Mouse (Mus musculus) bone marrow macrophage, adult 2 months (primary cell): ENCODE results near the gene Pttg1ip.

Source experiments
- CTCF ChIP-seq: IDR thresholded peaks from 2 replicates; pipeline ENCODE4 v1.5.1; 2012; ENCODE audit warnings: low read depth, mild to moderate bottlenecking, low read length, moderate library complexity
- POLR2A ChIP-seq: IDR thresholded peaks from 2 replicates; pipeline ENCODE4 v1.6.1; 2012; ENCODE audit warnings: mild to moderate bottlenecking, low read depth, low read length, borderline replicate concordance

- TF ChIP-seq POLR2A (no peak), CTCF (no peak)
These were observed 8.4 kb upstream of the Pttg1ip start for GRCm38 (mm10) chr10:77573162-77573561.
